Mouse (Mus musculus) CH12.LX (cell line): ENCODE data around the gene Tmem104. TPM values are rescaled to one million over a fixed set of nuclear protein-coding genes. Genes with fewer than 3 reads are reported as not detected.

ENCODE experiments used
- DNase-seq: peaks from one replicate; pipeline ENCODE4 v3.0.0-alpha.2; 2013; ENCODE audit errors: extremely low read depth
- H3K27ac ChIP-seq: 2 replicates; pipeline ENCODE4 v1.5.1; 2012; ENCODE audit warnings: low read depth, mild to moderate bottlenecking, control low read depth, moderate library complexity; ENCODE audit not compliant: insufficient read depth
- H3K27me3 ChIP-seq: replicated peaks from 2 replicates; pipeline ENCODE3; 2012; ENCODE audit warnings: inconsistent platforms
- H3K36me3 ChIP-seq, 2 experiments: replicated peaks in 1 of 2; 2 replicates each; pipeline versions ENCODE3 to v1.6.1; 2012; ENCODE audit warnings: inconsistent platforms in 1 of 2, low read length in 1 of 2, mild to moderate bottlenecking in 1 of 2, mixed read lengths in 1 of 2, moderate library complexity in 1 of 2; ENCODE audit not compliant: control insufficient read depth in 1 of 2, insufficient read depth in 1 of 2
- H3K4me1 ChIP-seq, 2 experiments: 2 replicates each; pipeline ENCODE4 v1.6.1; 2012; ENCODE audit warnings: inconsistent platforms in 1 of 2, moderate library complexity in 1 of 2; ENCODE audit not compliant: insufficient read depth in 2 of 2, control insufficient read depth in 1 of 2
- H3K4me2 ChIP-seq: 2 replicates; pipeline ENCODE4 v1.6.1; 2012; ENCODE audit warnings: low read depth, mild to moderate bottlenecking, control low read depth; ENCODE audit not compliant: poor library complexity, insufficient read depth, severe bottlenecking
- H3K4me3 ChIP-seq, 3 experiments: fragments of 150-350 bp in 1 of 3; sonication (generic) in 1 of 3; replicated peaks in 1 of 3; 2 replicates each; pipeline versions ENCODE3 to v1.5.1; 2011 to 2012; ENCODE audit warnings: low read depth in 2 of 3, low read length in 2 of 3, mild to moderate bottlenecking in 2 of 3, moderate library complexity in 2 of 3, control low read depth in 1 of 3, improper control_type of control experiment in 1 of 3, inconsistent platforms in 1 of 3, mixed read lengths in 1 of 3; ENCODE audit not compliant: poor library complexity in 1 of 3
- H3K79me2 ChIP-seq: replicated peaks from 2 replicates; pipeline ENCODE4 v1.6.1; 2012; ENCODE audit warnings: mild to moderate bottlenecking, moderate library complexity; ENCODE audit not compliant: control insufficient read depth, poor library complexity, insufficient read depth, severe bottlenecking; ENCODE audit errors: extremely low read depth
- H3K9ac ChIP-seq: 2 replicates; pipeline ENCODE4 v1.6.1; 2012; ENCODE audit warnings: low read depth, mild to moderate bottlenecking, control low read depth, moderate library complexity; ENCODE audit not compliant: insufficient read depth
- H3K9me3 ChIP-seq: replicated peaks from 2 replicates; pipeline ENCODE3; 2012; ENCODE audit warnings: low read length, inconsistent platforms, mixed read lengths
- BHLHE40 ChIP-seq: IDR thresholded peaks from 2 replicates; pipeline ENCODE4 v1.6.1; 2011; ENCODE audit warnings: mild to moderate bottlenecking, low read depth, low read length, improper control_type of control experiment
- CHD1 ChIP-seq: IDR thresholded peaks from 2 replicates; pipeline ENCODE4 v1.6.1; 2012; ENCODE audit warnings: low read depth, low read length, improper control_type of control experiment, inconsistent platforms
- CHD2 ChIP-seq: IDR thresholded peaks from 2 replicates; pipeline ENCODE4 v1.6.1; 2011; ENCODE audit warnings: low read length, improper control_type of control experiment
- ELF1 ChIP-seq: IDR thresholded peaks from 2 replicates; pipeline ENCODE4 v1.6.1; 2014; ENCODE audit warnings: low read depth, mild to moderate bottlenecking, inconsistent platforms, low read length, improper control_type of control experiment
- EP300 ChIP-seq: IDR thresholded peaks from 2 replicates; pipeline ENCODE4 v1.6.1; 2011; ENCODE audit warnings: low read length, improper control_type of control experiment
- ETS1 ChIP-seq: conservative IDR thresholded peaks from 2 replicates; pipeline ENCODE4 v1.6.1; 2012; ENCODE audit warnings: low read depth, mild to moderate bottlenecking, inconsistent platforms, low read length, improper control_type of control experiment, moderate library complexity
- IRF4 ChIP-seq: IDR thresholded peaks from 2 replicates; pipeline ENCODE4 v1.6.1; 2014; ENCODE audit warnings: low read depth, mild to moderate bottlenecking, inconsistent platforms, low read length, improper control_type of control experiment
- JUN ChIP-seq: IDR thresholded peaks from 2 replicates; pipeline ENCODE4 v1.6.1; 2011; ENCODE audit warnings: low read depth, mild to moderate bottlenecking, low read length, improper control_type of control experiment, moderate library complexity; ENCODE audit not compliant: insufficient read depth
- JUND ChIP-seq: conservative IDR thresholded peaks from 2 replicates; pipeline ENCODE4 v1.6.1; 2011; ENCODE audit warnings: low read depth, low read length, improper control_type of control experiment
- KAT2A ChIP-seq: IDR thresholded peaks from 2 replicates; pipeline ENCODE4 v1.6.1; 2012; ENCODE audit warnings: low read length, improper control_type of control experiment, inconsistent platforms; ENCODE audit not compliant: insufficient replicate concordance
- MAFK ChIP-seq: IDR thresholded peaks from 2 replicates; pipeline ENCODE4 v1.6.1; 2011; ENCODE audit warnings: low read length, improper control_type of control experiment; ENCODE audit not compliant: insufficient replicate concordance
- MAX ChIP-seq: IDR thresholded peaks from 2 replicates; pipeline ENCODE4 v1.6.1; 2011; ENCODE audit warnings: low read length, improper control_type of control experiment
- MAZ ChIP-seq: IDR thresholded peaks from 2 replicates; pipeline ENCODE4 v1.6.1; 2012; ENCODE audit warnings: low read depth, mild to moderate bottlenecking, inconsistent platforms, low read length, improper control_type of control experiment, moderate library complexity
- MEF2A ChIP-seq: IDR thresholded peaks from 2 replicates; pipeline ENCODE4 v1.6.1; 2014; ENCODE audit warnings: low read depth, mild to moderate bottlenecking, inconsistent platforms, low read length, improper control_type of control experiment, borderline replicate concordance
- MXI1 ChIP-seq: IDR thresholded peaks from 2 replicates; pipeline ENCODE4 v1.6.1; 2011; ENCODE audit warnings: mild to moderate bottlenecking, low read depth, low read length, improper control_type of control experiment
- MYC ChIP-seq: IDR thresholded peaks from 2 replicates; pipeline ENCODE4 v1.6.1; 2011; ENCODE audit warnings: low read depth, mild to moderate bottlenecking, improper control_type of control experiment, low read length
- NELFE ChIP-seq: IDR thresholded peaks from 2 replicates; pipeline ENCODE4 v1.6.1; 2011; ENCODE audit warnings: low read depth, low read length, improper control_type of control experiment
- NRF1 ChIP-seq: IDR thresholded peaks from 2 replicates; pipeline ENCODE4 v1.6.1; 2014; ENCODE audit warnings: low read depth, mild to moderate bottlenecking, inconsistent platforms, low read length, improper control_type of control experiment, moderate library complexity
- SMC3 ChIP-seq: IDR thresholded peaks from 2 replicates; pipeline ENCODE4 v1.6.1; 2011; ENCODE audit warnings: low read depth, low read length, improper control_type of control experiment
- TCF12 ChIP-seq: IDR thresholded peaks from 2 replicates; pipeline ENCODE4 v1.6.1; 2014; ENCODE audit warnings: low read depth, mild to moderate bottlenecking, inconsistent platforms, low read length, improper control_type of control experiment
- USF1 ChIP-seq: IDR thresholded peaks from 2 replicates; pipeline ENCODE4 v1.6.1; 2014; ENCODE audit warnings: low read depth, mild to moderate bottlenecking, inconsistent platforms, low read length, improper control_type of control experiment
- USF2 ChIP-seq: conservative IDR thresholded peaks from 2 replicates; pipeline ENCODE4 v1.6.1; 2011; ENCODE audit warnings: low read depth, low read length, improper control_type of control experiment
- ZC3H11A ChIP-seq: IDR thresholded peaks from 2 replicates; pipeline ENCODE4 v1.6.1; 2012; ENCODE audit warnings: low read depth, mild to moderate bottlenecking, inconsistent platforms, low read length, improper control_type of control experiment
- ZKSCAN1 ChIP-seq: IDR thresholded peaks from 2 replicates; pipeline ENCODE4 v1.6.1; 2012; ENCODE audit warnings: low read depth, inconsistent platforms, low read length, improper control_type of control experiment, borderline replicate concordance
- ZNF384 ChIP-seq: IDR thresholded peaks from 2 replicates; pipeline ENCODE4 v1.6.1; 2012; ENCODE audit warnings: low read depth, low read length, improper control_type of control experiment, inconsistent platforms
- dilution Hi-C: fragments of 300-500 bp; cut with MboI; formaldehyde crosslinking; loops from 2 replicates; pipeline ENCODE4 v1.14.3; 2020; ENCODE audit warnings: low sequenced_read_pairs; ENCODE audit not compliant: extremely low pct_unique_long_range_greater_than_20kb, extremely low pct_ligation_motif_present
- in situ Hi-C: fragments of 300-500 bp; cut with MboI; formaldehyde crosslinking; loops from 3 replicates; pipeline ENCODE4 v1.14.3; 2019; ENCODE audit warnings: low sequenced_read_pairs, low pct_ligation_motif_present, low pct_unique_long_range_greater_than_20kb, mixed read lengths
- polyA plus RNA-seq: library from polyadenylated mRNA; unstranded; fragments of >175 nt; gene quantifications from 2 replicates; pipeline ENCODE4 v1.2.1, GENCODE M21; 2012; ENCODE audit warnings: low read depth; ENCODE audit not compliant: insufficient read length
- total RNA-seq, 2 experiments: library from RNA; depleted of rRNA; stranded (reverse); fragments of 300-350 nt in 1 of 2; fragments of >200 nt in 1 of 2; gene quantifications; 2 replicates each; pipeline ENCODE4 v1.2.3; 2012 to 2014

Gene Tmem104
- total and polyA plus RNA-seq, 3 experiments, result 3.5 to 16.1 (median 10.8) TPM

- no peaks in the 10 kb centered on the region for H3K79me2 ChIP-seq
- DNase-seq, result peak; percentile 80
- H3K4me1 ChIP-seq, result peaks cover 29 to 59% of the 10 kb centered on the region in 2 experiments
- dilution Hi-C loops (no loop called here), in situ Hi-C loops (no loop called here)
- peak overlapping the region in 1 of 3 experiments; percentile 10 for H3K4me3 ChIP-seq
- peak; percentile 96 for TF ChIP-seq ZKSCAN1
- TF ChIP-seq MAZ, result no peak
- TF ChIP-seq NRF1, result no peak
- peak; percentile 83 for TF ChIP-seq IRF4
- peak; percentile 66; the same call in 1 of the 2 replicates for TF ChIP-seq TCF12
- TF ChIP-seq CHD2, result 0 out of 2 replicates have a peak, but pooled peaks have one; percentile 23
- TF ChIP-seq NELFE, result no peak
- peak; percentile 27; the same call in 1 of the 2 replicates for TF ChIP-seq MXI1
- TF ChIP-seq CHD1, result no peak
- TF ChIP-seq ETS1, result peak; percentile 87
- TF ChIP-seq USF1, result no peak
- TF ChIP-seq KAT2A, result no peak
- TF ChIP-seq BHLHE40, result peak; percentile 96
- no peak for TF ChIP-seq SMC3
- 0 out of 2 replicates have a peak, but pooled peaks have one; percentile 18 for TF ChIP-seq MYC
- peak; percentile 93 for TF ChIP-seq JUND
- TF ChIP-seq EP300, result peak; percentile 91
- TF ChIP-seq ZC3H11A, result no peak
- TF ChIP-seq MEF2A, result peak; percentile 54; the same call in 1 of the 2 replicates
- TF ChIP-seq ZNF384, result no peak
- 0 out of 2 replicates have a peak, but pooled peaks have one; percentile 2 for TF ChIP-seq MAX
- peak; percentile 80 for TF ChIP-seq ELF1
- TF ChIP-seq MAFK, result no peak
- peak; percentile 90 for TF ChIP-seq JUN
- no peak for TF ChIP-seq USF2
- no peaks in the 10 kb centered on the region for H3K9me3 ChIP-seq
- peak overlapping the region; percentile 2; the same call in 1 of the 2 replicates for H3K9ac ChIP-seq
- no peaks in the 10 kb centered on the region for H3K27me3 ChIP-seq
- no peaks in the 10 kb centered on the region for H3K36me3 ChIP-seq
- H3K4me2 ChIP-seq, result 0 out of 2 replicates have a peak overlapping the region, but pooled peaks have one; percentile 0
- peak overlapping the region; percentile 65 for H3K27ac ChIP-seq
Measured at GRCm38 (mm10) chr11:115138597-115139262, 48.6 kb upstream of the Tmem104 start.
